Mouse (Mus musculus) liver, postnatal 0 days (tissue): ENCODE measurements around the gene Ipo5.

ENCODE experiments used
- CTCF ChIP-seq: sonication (generic); IDR thresholded peaks from 2 replicates; pipeline ENCODE4 v1.5.1; 2016; ENCODE audit warnings: antibody characterized with exemption, low read depth
- EP300 ChIP-seq: IDR thresholded peaks from 2 replicates; pipeline ENCODE4 v1.6.1; 2016; ENCODE audit warnings: antibody characterized with exemption, low read depth, mild to moderate bottlenecking

DNA sequence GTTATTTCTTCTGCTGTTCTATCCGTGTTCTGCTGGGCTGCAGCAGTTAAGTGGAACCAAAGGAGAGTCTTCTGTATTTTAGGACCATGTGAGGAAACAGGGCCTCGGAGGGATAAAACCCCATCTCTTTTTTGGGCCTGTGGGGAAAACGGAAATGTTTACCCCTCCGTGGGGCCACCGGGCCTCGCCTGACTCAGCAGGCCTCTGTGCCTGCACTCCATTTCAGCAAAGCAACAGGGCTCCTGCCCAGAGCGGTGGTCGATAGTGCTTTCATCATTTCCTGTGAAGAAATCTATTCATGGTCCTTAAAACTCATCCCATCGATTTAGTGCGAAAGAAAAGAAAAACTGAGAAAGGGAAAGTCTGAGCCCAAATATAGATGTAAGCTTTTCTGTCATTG lies 33.9 kb upstream of the Ipo5 start:
- TF ChIP-seq CTCF: no peak
- TF ChIP-seq EP300: no peak
